Mouse (Mus musculus): ENCODE measurements around the gene Mab21l2.

DNA sequence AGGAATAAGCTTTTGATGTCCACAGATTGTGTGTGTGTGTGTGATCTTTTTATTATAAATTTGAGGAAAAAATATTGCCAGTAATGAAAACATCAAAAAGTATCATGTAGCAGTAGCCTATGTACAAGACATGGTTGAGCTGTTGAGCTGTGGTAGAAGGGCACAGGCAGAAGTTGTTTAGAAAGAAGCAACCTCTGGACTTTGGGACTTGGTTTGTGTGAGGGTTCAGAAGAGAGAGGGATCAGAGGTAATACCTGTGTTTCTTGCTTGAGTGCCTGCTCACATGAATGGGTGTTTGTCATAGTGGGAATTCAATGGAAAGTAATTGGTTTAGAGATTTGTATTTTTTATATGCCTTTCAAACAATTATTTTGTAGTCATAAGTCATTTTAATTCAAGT is 47.8 kb downstream of the Mab21l2 start:
- TF ChIP-seq CTCF (IDR thresholded peaks at IDR 0.05; ENCODE audit: control insufficient read depth, insufficient read depth, low read length) (no peak), POLR2A (IDR thresholded peaks at IDR 0.05; ENCODE audit: borderline replicate concordance, control insufficient read depth, low read depth, low read length) (no peak)
